Mouse (Mus musculus) E14TG2a.4 (cell line): ENCODE data around the gene Myo3b.
A peak's percentile ranks its signal among the peaks of the same experiment; 100 is the strongest.

Experiments used
- CTCF ChIP-seq: conservative IDR thresholded peaks from 2 replicates; pipeline ENCODE4 v1.5.1; 2014; ENCODE audit warnings: low read length
- POU5F1 ChIP-seq: IDR thresholded peaks from 2 replicates; pipeline ENCODE4 v1.6.1; 2014; ENCODE audit warnings: low read length, borderline replicate concordance

DNA sequence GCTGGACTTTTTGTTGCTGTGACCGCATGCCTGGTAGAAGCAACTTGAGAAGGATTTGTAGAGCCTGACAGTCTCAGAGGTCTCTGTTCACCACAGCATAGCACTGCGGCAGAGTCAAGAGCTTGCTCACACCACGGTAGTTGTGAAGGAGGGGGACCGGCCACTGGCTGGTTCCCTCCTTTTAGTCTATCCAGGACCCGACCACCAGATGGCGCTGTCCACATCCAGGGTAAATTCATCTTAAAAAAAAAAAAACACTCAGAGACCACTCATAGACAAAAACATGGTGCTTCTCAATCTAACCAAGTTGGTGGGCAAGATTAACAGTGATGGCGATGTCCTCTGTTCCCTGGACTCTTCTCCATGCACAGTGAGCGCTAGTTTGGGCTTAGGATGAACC is 1.7 kb upstream of the Myo3b start:
- TF ChIP-seq CTCF: peak; percentile 55
- TF ChIP-seq POU5F1: no peak
